Mouse (Mus musculus): ENCODE measurements around the gene Rspo1. TPM values are rescaled to one million over a fixed set of nuclear protein-coding genes. Genes with fewer than 3 reads are reported as not detected.

Gene Rspo1
- total RNA-seq, 1 experiment from 2014 or later: 3.3 TPM

- DNase-seq: no peak
Observed at GRCm38 (mm10) chr4:124973296-124973695, 12.9 kb upstream of the Rspo1 start.

GRCm38 (mm10) chr4:124978201-124978600 lies 8.0 kb upstream of the Rspo1 start:
- peak; percentile 20 for DNase-seq

- peak; percentile 27 for DNase-seq
Observed at GRCm38 (mm10) chr4:124983893-124984526, 2.2 kb upstream of the Rspo1 start.

GRCm38 (mm10) chr4:124984871-124985670 lies 1.2 kb upstream of the Rspo1 start:
- no peak for DNase-seq

- no peak for DNase-seq
Observed at GRCm38 (mm10) chr4:124986739-124987710, 795 bp downstream of the Rspo1 start.

- DNase-seq: no peak
Observed at GRCm38 (mm10) chr4:124987711-124988097, 1.5 kb downstream of the Rspo1 start.

- DNase-seq: no peak
Observed at GRCm38 (mm10) chr4:124988382-124988781, 2.2 kb downstream of the Rspo1 start.

- no peak for DNase-seq
Observed at GRCm38 (mm10) chr4:124989787-124990253, 3.6 kb downstream of the Rspo1 start.

- no peak for DNase-seq
Observed at GRCm38 (mm10) chr4:124990325-124990724, 4.1 kb downstream of the Rspo1 start.

GRCm38 (mm10) chr4:124997479-124998147 lies 11.4 kb downstream of the Rspo1 start:
- DNase-seq: no peak

GRCm38 (mm10) chr4:124999548-124999947 lies 13.3 kb downstream of the Rspo1 start:
- DNase-seq: no peak

- no peak for DNase-seq
Observed at GRCm38 (mm10) chr4:125002978-125003377, 16.7 kb downstream of the Rspo1 start.

- no peak for DNase-seq
Observed at GRCm38 (mm10) chr4:125004886-125005285, 18.7 kb downstream of the Rspo1 start.

- no peak for DNase-seq
Observed at GRCm38 (mm10) chr4:125007460-125007859, 21.2 kb downstream of the Rspo1 start.

GRCm38 (mm10) chr4:125008220-125008619 lies 22.0 kb downstream of the Rspo1 start:
- no peak for DNase-seq

GRCm38 (mm10) chr4:125008712-125009111 lies 22.5 kb downstream of the Rspo1 start:
- no peak for DNase-seq

GRCm38 (mm10) chr4:125015806-125016635 lies 29.8 kb downstream of the Rspo1 start, which contains the start of gene Gnl2:
Gnl2 (plus strand) TSS chr4:125016585.
- no peak for DNase-seq

- DNase-seq: peak; percentile 69
Observed at GRCm38 (mm10) chr4:125017431-125017830, 31.2 kb downstream of the Rspo1 start.

GRCm38 (mm10) chr4:125020780-125021538 lies 34.7 kb downstream of the Rspo1 start:
- DNase-seq: no peak
